9 mouse cellular contexts compared by ENCODE assay signal in genomic region chr9:7714062-7714907, GRCm38 (mm10). TPM values are rescaled to one million over a fixed set of nuclear protein-coding genes. Genes with fewer than 3 reads are reported as not detected.
DNase-seq lines count a peak whose midpoint lies in the region; ATAC-seq and TF ChIP-seq lines count a peak whose summit lies in the region.
"Had no signal": no experiment of that assay in that cellular context is flagged by ENCODE, and none has a peak within 500 bp of the region (broad histone marks: within the 10 kb centered on the region; RNA-seq: fewer than 3 reads in every experiment).

No protein-coding gene starts in this region.

- 44% methylated on average over 4 of the region's 4 CpGs for WGBS in embryonic facial prominence, embryonic 10.5 days
- WGBS in hindbrain, embryonic 16.5 days: 39% methylated on average over 4 of the region's 4 CpGs
- 51% methylated on average over 4 of the region's 4 CpGs for WGBS in midbrain, embryonic 13.5 days
- 31% methylated on average over 4 of the region's 4 CpGs for WGBS in stomach, postnatal 0 days

- no peak overlapping the region for H3K9ac ChIP-seq in hindbrain, embryonic 16.5 days (ENCODE audit: low read depth, low read length)
- H3K9ac ChIP-seq in midbrain, embryonic 13.5 days (replicated peaks): no peak overlapping the region
- no peak overlapping the region for H3K9ac ChIP-seq in stomach, postnatal 0 days (ENCODE audit: low read length)

- no peak overlapping the region for H3K27ac ChIP-seq in embryonic facial prominence, embryonic 10.5 days (replicated peaks)
- H3K27ac ChIP-seq in hindbrain, embryonic 16.5 days (ENCODE audit: low read depth, low read length): no peak overlapping the region
- no peak overlapping the region for H3K27ac ChIP-seq in midbrain, embryonic 13.5 days
- H3K27ac ChIP-seq in stomach, postnatal 0 days (replicated peaks): no peak overlapping the region

- H3K9me3 ChIP-seq in embryonic facial prominence, embryonic 10.5 days: no peaks in the 10 kb centered on the region
- H3K9me3 ChIP-seq in hindbrain, embryonic 16.5 days (ENCODE audit: control insufficient read depth, low read length): no peaks in the 10 kb centered on the region
- H3K9me3 ChIP-seq in midbrain, embryonic 13.5 days: no peaks in the 10 kb centered on the region
- H3K9me3 ChIP-seq in stomach, postnatal 0 days (ENCODE audit: control insufficient read depth, low read length): no peaks in the 10 kb centered on the region

- peak; percentile 14 for DNase-seq in gastrocnemius, postnatal 10 days
- no peak for DNase-seq in gastrocnemius, adult 8-10 months (ENCODE audit: low spot score in 2 of 2)
- DNase-seq in adipocyte (ENCODE audit: low spot score): peak; percentile 75
- peak; percentile 35 for DNase-seq in embryonic facial prominence, embryonic 10.5 days (ENCODE audit: low spot score)
- DNase-seq in layer of hippocampus, postnatal 25 days (ENCODE audit: extremely low spot score in 1 of 2, low spot score in 1 of 2): peak; percentile 24 to 31
- peak; percentile 37 for DNase-seq in stomach, postnatal 0 days (ENCODE audit: low spot score)

- no peaks in the 10 kb centered on the region for H3K27me3 ChIP-seq in embryonic facial prominence, embryonic 10.5 days (replicated peaks; ENCODE audit: low read depth, poor library complexity, severe bottlenecking)
- no peaks in the 10 kb centered on the region for H3K27me3 ChIP-seq in hindbrain, embryonic 16.5 days (replicated peaks; ENCODE audit: control insufficient read depth, insufficient read depth, low read length)
- no peaks in the 10 kb centered on the region for H3K27me3 ChIP-seq in midbrain, embryonic 13.5 days
- no peaks in the 10 kb centered on the region for H3K27me3 ChIP-seq in stomach, postnatal 0 days (ENCODE audit: control insufficient read depth, insufficient read depth, low read length)

- no peaks in the 10 kb centered on the region for H3K36me3 ChIP-seq in embryonic facial prominence, embryonic 10.5 days (replicated peaks)
- H3K36me3 ChIP-seq in hindbrain, embryonic 16.5 days (ENCODE audit: control insufficient read depth, insufficient read depth, low read length): no peaks in the 10 kb centered on the region
- H3K36me3 ChIP-seq in midbrain, embryonic 13.5 days: no peaks in the 10 kb centered on the region
- no peaks in the 10 kb centered on the region for H3K36me3 ChIP-seq in stomach, postnatal 0 days (ENCODE audit: control insufficient read depth, insufficient read depth, low read length)

- ATAC-seq in hindbrain, embryonic 16.5 days: peak; percentile 71
- peak; percentile 63 for ATAC-seq in midbrain, embryonic 13.5 days
- peak; percentile 40; the same call in 1 of the 2 replicates for ATAC-seq in stomach, postnatal 0 days (ENCODE audit: low FRiP score, low TSS enrichment)

- H3K4me2 ChIP-seq in hindbrain, embryonic 16.5 days (ENCODE audit: low read length): no peak overlapping the region
- H3K4me2 ChIP-seq in midbrain, embryonic 13.5 days (replicated peaks): no peak overlapping the region
- H3K4me2 ChIP-seq in stomach, postnatal 0 days (replicated peaks; ENCODE audit: low read depth): no peak overlapping the region

- H3K4me3 ChIP-seq in embryonic facial prominence, embryonic 10.5 days: no peak overlapping the region
- no peak overlapping the region for H3K4me3 ChIP-seq in hindbrain, embryonic 16.5 days (ENCODE audit: low read length)
- no peak overlapping the region for H3K4me3 ChIP-seq in midbrain, embryonic 13.5 days (replicated peaks)
- no peak overlapping the region for H3K4me3 ChIP-seq in stomach, postnatal 0 days (ENCODE audit: low read depth, low read length)

- no peak for TF ChIP-seq EP300 in stomach, postnatal 0 days (optimal IDR thresholded peaks at IDR 0.05)

- H3K4me1 ChIP-seq in embryonic facial prominence, embryonic 10.5 days: no peaks in the 10 kb centered on the region
- H3K4me1 ChIP-seq in hindbrain, embryonic 16.5 days (ENCODE audit: control insufficient read depth, insufficient read depth, low read depth, low read length): no peaks in the 10 kb centered on the region
- H3K4me1 ChIP-seq in midbrain, embryonic 13.5 days (replicated peaks): no peaks in the 10 kb centered on the region
- no peaks in the 10 kb centered on the region for H3K4me1 ChIP-seq in stomach, postnatal 0 days (replicated peaks; ENCODE audit: control insufficient read depth, insufficient read depth)

- peak; percentile 84 for TF ChIP-seq CTCF in stomach, postnatal 0 days (IDR thresholded peaks at IDR 0.05; ENCODE audit: low read depth)

RNA-seq across cellular contexts. Expression of gene Mmp7, which starts 22.4 kb away (rescaled TPM):
- total RNA-seq in gastrocnemius, postnatal 10 days (2021): not detected
- not detected for total RNA-seq in gastrocnemius, adult 8-10 months (2022)
- polyA plus RNA-seq in embryonic facial prominence, embryonic 10.5 days (2016; fragmentation: Nextera tagmentation; extraction: Ambion mirVana): not detected in 2 replicates
- polyA plus RNA-seq in hindbrain, embryonic 16.5 days (2015; fragmentation: Nextera tagmentation; extraction: Ambion mirVana): not detected in 2 replicates
- total RNA-seq in layer of hippocampus, postnatal 25 days (2021): not detected
- polyA plus RNA-seq in midbrain, embryonic 13.5 days (2015; fragmentation: Nextera tagmentation; extraction: Ambion mirVana): not detected in 2 replicates
- polyA plus RNA-seq in stomach, postnatal 0 days (2015; fragmentation: Nextera tagmentation; extraction: Ambion mirVana): 0.27 and 0.36 TPM in 2 replicates
- polyA plus RNA-seq: liver, embryonic 16.5 days had no signal

RNA-seq across cellular contexts. Expression of gene Tmem123, which starts 49.6 kb away (rescaled TPM):
- 10 to 100 TPM; 33.9 to 37.0 TPM for total RNA-seq in gastrocnemius, postnatal 10 days (2021)
- 10 to 100 TPM; 20.5 to 29.5 (median 25.4) TPM for total RNA-seq in gastrocnemius, adult 8-10 months (2022)
- polyA plus RNA-seq in embryonic facial prominence, embryonic 10.5 days (2016; fragmentation: Nextera tagmentation; extraction: Ambion mirVana): 100 and 110 TPM in 2 replicates
- 20.4 and 23.0 TPM in 2 replicates for polyA plus RNA-seq in hindbrain, embryonic 16.5 days (2015; fragmentation: Nextera tagmentation; extraction: Ambion mirVana)
- total RNA-seq in layer of hippocampus, postnatal 25 days (2021): 10 to 100 TPM; 13.6 to 14.8 TPM
- 37.5 and 43.6 TPM in 2 replicates for polyA plus RNA-seq in midbrain, embryonic 13.5 days (2015; fragmentation: Nextera tagmentation; extraction: Ambion mirVana)
- polyA plus RNA-seq in stomach, postnatal 0 days (2015; fragmentation: Nextera tagmentation; extraction: Ambion mirVana): 117 and 121 TPM in 2 replicates

Comparison
In these comparisons a context has a peak if more than half of its experiments do, and no peak if none do; other contexts are left out.
1. DNase-seq: peak in gastrocnemius, postnatal 10 days (single experiment), adipocyte (single experiment), embryonic facial prominence, embryonic 10.5 days (single experiment), layer of hippocampus, postnatal 25 days (2 of 2) and stomach, postnatal 0 days (single experiment); none in gastrocnemius, adult 8-10 months (0 of 2).
2. Peak in every context shown above with its lines, with median percentiles within 50 percentile points of each other: ATAC-seq.